Comparison of ENCODE assay signal across 8 mouse cellular contexts in the genomic region with DNA sequence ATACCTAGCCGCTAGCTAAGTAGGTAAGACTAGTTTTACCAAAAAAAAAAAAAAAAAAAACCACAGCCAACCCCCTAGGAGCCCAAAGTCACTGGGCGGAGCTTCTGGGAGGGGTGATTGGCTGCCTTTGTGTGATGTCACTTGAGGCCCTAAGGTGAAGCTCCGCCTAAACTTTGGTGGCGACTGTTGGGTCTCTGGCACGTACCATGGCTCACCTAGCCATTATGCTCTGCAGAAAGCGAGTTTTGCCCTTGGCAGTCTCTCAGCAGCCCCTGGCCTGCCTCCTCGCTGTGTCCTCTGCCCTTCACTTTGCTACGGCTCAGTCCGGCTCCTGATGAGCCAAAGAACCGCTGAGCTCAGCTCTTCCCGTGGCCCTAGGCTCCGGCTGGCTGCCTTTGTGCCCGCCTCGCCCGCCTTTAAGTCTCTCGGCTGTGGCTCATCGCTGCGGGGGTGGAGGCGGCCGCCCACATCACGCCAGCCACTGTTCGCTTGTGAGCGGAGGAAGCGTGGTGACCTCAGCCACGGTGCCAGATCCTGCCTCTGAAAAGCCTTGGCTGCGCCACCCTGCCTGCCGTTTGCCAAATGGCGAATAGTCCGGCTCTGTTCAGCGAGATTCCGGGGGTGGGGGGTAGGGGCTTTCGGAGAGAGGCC. TPM values are rescaled to one million over a fixed set of nuclear protein-coding genes. Genes with fewer than 3 reads are reported as not detected.
DNase-seq lines count a peak whose midpoint lies in the region; ATAC-seq and TF ChIP-seq lines count a peak whose summit lies in the region.

No protein-coding gene starts in this region.

- 2% methylated on average over 32 of the region's 32 CpGs for WGBS in hindbrain, embryonic 16.5 days
- WGBS in macrophage (ENCODE audit: missing documents): under 1% methylated on average over 30 of the region's 32 CpGs

- H3K4me1 ChIP-seq in hindbrain, embryonic 16.5 days (ENCODE audit: control insufficient read depth, insufficient read depth, low read depth, low read length): peaks cover 89% of the 10 kb centered on the region

- H3K27me3 ChIP-seq in hindbrain, embryonic 16.5 days (replicated peaks; ENCODE audit: control insufficient read depth, insufficient read depth, low read length): no peaks in the 10 kb centered on the region

- H3K36me3 ChIP-seq in hindbrain, embryonic 16.5 days (ENCODE audit: control insufficient read depth, insufficient read depth, low read length): peaks cover 2% of the 10 kb centered on the region; the same call in 1 of the 2 replicates
- H3K36me3 ChIP-seq in macrophage (ENCODE audit: inconsistent target): peaks cover 4% of the 10 kb centered on the region; the same call in 1 of the 2 replicates

- DNase-seq in ZHBTc4 (ENCODE audit: low read depth, low spot score): peak; percentile 79
- DNase-seq in cerebellum, postnatal 36 days: peak; percentile 84 to 89
- DNase-seq in frontal cortex, postnatal 36 days (ENCODE audit: low spot score in 2 of 2): peak; percentile 89
- DNase-seq in left cerebral cortex, adult 2 months (ENCODE audit: extremely low spot score in 1 of 2, low spot score in 2 of 2): peak; percentile 86 to 88
- DNase-seq in right cerebral cortex, adult 2 months (ENCODE audit: low spot score in 2 of 2): peak; percentile 91 to 92
- DNase-seq in urinary bladder, postnatal 25 days (ENCODE audit: low spot score): peak; percentile 49

- H3K4me3 ChIP-seq in hindbrain, embryonic 16.5 days (ENCODE audit: low read length): peak overlapping the region; percentile 44
- H3K4me3 ChIP-seq in left cerebral cortex, adult 2 months: peak overlapping the region; percentile 50
- H3K4me3 ChIP-seq in macrophage (ENCODE audit: inconsistent target): peak overlapping the region; percentile 27

- H3K79me2 ChIP-seq in macrophage (ENCODE audit: inconsistent target): peaks cover 64% of the 10 kb centered on the region

- H3K4me2 ChIP-seq in hindbrain, embryonic 16.5 days (ENCODE audit: low read length): peak overlapping the region; percentile 84

- intact Hi-C loops in left cerebral cortex, adult 2 months (cut with DNase I): no loop called here

- peak; percentile 66 for ATAC-seq in hindbrain, embryonic 16.5 days

- no peaks in the 10 kb centered on the region for H3K9me3 ChIP-seq in hindbrain, embryonic 16.5 days (ENCODE audit: control insufficient read depth, low read length)

- peak overlapping the region; percentile 85 for H3K27ac ChIP-seq in hindbrain, embryonic 16.5 days (ENCODE audit: low read depth, low read length)
- peak overlapping the region; percentile 97 for H3K27ac ChIP-seq in left cerebral cortex, adult 2 months
- H3K27ac ChIP-seq in macrophage: peak overlapping the region; percentile 93

- TF ChIP-seq CTCF in left cerebral cortex, adult 2 months (IDR thresholded peaks at IDR 0.05): no peak

- peak overlapping the region; percentile 65 for H3K9ac ChIP-seq in hindbrain, embryonic 16.5 days (ENCODE audit: low read depth, low read length)

RNA-seq across cellular contexts. Expression of a gene that starts 8.9 kb away (rescaled TPM):
- polyA plus RNA-seq in hindbrain, embryonic 16.5 days (2015; fragmentation: Nextera tagmentation; extraction: Ambion mirVana): 43.6 and 44.3 TPM in 2 replicates
- total RNA-seq in left cerebral cortex, adult 2 months (2021): 10 to 100 TPM; 67.3 to 74.2 TPM
- total RNA-seq in macrophage (2018; cell fraction: chromatin; rRNA removed): 10 to 100 TPM in 24 of 26 experiments, 1 to 10 TPM in 2; 8.5 to 75.3 (median 34.6) TPM
- 10 to 100 TPM in 11 of 26 experiments, 1 to 10 TPM in 15; 4.7 to 14.3 (median 9.2) TPM for total RNA-seq in macrophage (2018; cell fraction: cytosol; rRNA removed)
- 10 to 100 TPM in 22 of 26 experiments, 1 to 10 TPM in 4; 7.2 to 42.0 (median 17.1) TPM for total RNA-seq in macrophage (2018; cell fraction: nucleus; rRNA removed)
- 7.3 to 9.8 TPM (median 9.5 TPM) in 3 replicates for polyA plus RNA-seq in macrophage (2018)

Comparison
In these comparisons a context has a peak if more than half of its experiments do, and no peak if none do; other contexts are left out.
1. Peak in every context shown above with its lines: DNase-seq, ATAC-seq, H3K4me3 ChIP-seq and H3K27ac ChIP-seq.